Mouse (Mus musculus): ENCODE data around the gene Pdzd4. TPM values are rescaled to one million over a fixed set of nuclear protein-coding genes. Genes with fewer than 3 reads are reported as not detected.

The Pdzd4 gene
- polyA plus RNA-seq, 1 experiment from 2014 or later, result 3.7 TPM

DNA sequence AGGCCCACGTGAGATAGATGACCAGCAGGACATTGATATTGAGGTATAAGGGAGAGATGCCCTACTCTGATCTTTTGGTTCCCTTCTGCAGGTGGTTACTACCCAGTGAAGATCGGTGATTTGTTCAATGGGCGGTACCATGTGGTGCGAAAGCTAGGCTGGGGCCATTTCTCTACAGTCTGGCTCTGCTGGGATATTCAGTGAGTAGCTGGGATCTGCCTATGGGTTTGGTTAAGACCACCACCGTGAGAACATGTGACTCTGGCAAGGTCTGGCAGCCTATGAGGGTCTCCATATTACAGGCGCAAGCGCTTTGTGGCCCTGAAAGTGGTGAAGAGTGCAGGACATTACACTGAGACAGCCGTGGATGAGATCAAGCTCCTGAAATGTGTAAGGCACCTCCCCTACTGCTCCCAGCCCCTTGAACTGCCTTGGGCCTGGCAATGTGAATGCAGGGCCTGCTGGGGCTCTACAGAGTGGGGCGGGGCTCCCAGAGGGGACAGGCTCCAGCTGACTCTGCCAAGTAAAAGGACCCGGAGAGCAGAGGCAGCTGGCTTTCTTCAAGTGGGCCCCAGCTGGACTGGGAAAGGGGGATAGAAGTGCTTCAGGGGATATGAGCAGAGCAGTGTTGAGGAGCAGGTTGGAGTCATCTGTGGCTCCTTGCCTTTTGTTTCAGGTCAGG, 49.8 kb downstream of the Pdzd4 start:
- Histone ChIP-seq H3K27me3 (no peaks in the 10 kb centered on the region), H3K4me3 (no peak overlapping the region), H3K27ac (no peak overlapping the region), H3K36me3 (peaks cover 34% of the 10 kb centered on the region), H3K9me3 (no peaks in the 10 kb centered on the region), H3K4me2 (no peak overlapping the region), H3K4me1 (replicated peaks) (0 out of 2 replicates have a peak, but pooled peaks cover 3% of the 10 kb centered on the region), H3K9ac (no peak overlapping the region)
- ATAC-seq (ENCODE audit: low FRiP score), result peak; percentile 50
- 69% methylated on average over 10 of the region's 10 CpGs for WGBS

GRCm38 (mm10) chrX:73774168-73774760, 50.5 kb downstream of the Pdzd4 start, which contains the start of gene Srpk3:
Srpk3 (plus strand) TSS chrX:73774405.
- no peaks in the 10 kb centered on the region for H3K9me3 ChIP-seq

DNA sequence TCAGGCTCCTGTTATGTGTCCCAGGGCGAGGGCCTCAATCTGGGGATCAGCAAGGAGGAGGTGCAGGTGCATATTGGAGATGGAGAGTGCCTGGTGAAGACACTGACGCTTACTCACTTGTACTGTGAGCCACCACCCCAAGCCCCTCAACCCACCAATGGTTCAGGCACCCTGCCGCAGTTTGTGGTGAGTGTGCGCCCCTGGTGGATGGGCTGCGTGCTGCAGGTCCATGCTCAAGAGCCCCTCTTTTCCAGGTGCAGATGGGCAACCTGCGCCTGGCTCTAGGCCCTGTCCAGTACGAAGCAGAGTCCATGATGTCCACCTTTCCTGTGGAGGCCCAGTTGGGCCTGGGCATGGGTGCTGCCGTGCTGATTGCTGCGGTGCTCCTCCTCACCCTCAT, 57.5 kb downstream of the Pdzd4 start:
- ATAC-seq (ENCODE audit: low FRiP score), result no peak
- 52% methylated on average over 9 of the region's 9 CpGs for WGBS
- Histone ChIP-seq H3K4me1 (replicated peaks) (no peaks in the 10 kb centered on the region), H3K36me3 (no peaks in the 10 kb centered on the region), H3K27me3 (no peaks in the 10 kb centered on the region), H3K9me3 (no peaks in the 10 kb centered on the region), H3K4me2 (no peak overlapping the region), H3K4me3 (no peak overlapping the region), H3K27ac (no peak overlapping the region), H3K9ac (no peak overlapping the region)

More at GRCm38 (mm10) chrX:73774168-73774760, 50.5 kb downstream of the Pdzd4 start, which contains the start of gene Srpk3:
- peak; percentile 29; the same call in 1 of the 2 replicates for ATAC-seq (ENCODE audit: low FRiP score)
- WGBS, result 60% methylated on average over 7 of the region's 9 CpGs
- Histone ChIP-seq H3K4me3 (no peak within 1 kb of the TSS), H3K9ac (no peak within 1 kb of the TSS), H3K4me2 (no peak within 1 kb of the TSS), H3K36me3 (peaks cover 27% of the 10 kb centered on the region), H3K27ac (peak within 1 kb of the TSS; percentile 18; the same call in 1 of the 2 replicates), H3K27me3 (no peaks in the 10 kb centered on the region), H3K4me1 (replicated peaks) (0 out of 2 replicates have a peak, but pooled peaks cover 3% of the 10 kb centered on the region)

DNA sequence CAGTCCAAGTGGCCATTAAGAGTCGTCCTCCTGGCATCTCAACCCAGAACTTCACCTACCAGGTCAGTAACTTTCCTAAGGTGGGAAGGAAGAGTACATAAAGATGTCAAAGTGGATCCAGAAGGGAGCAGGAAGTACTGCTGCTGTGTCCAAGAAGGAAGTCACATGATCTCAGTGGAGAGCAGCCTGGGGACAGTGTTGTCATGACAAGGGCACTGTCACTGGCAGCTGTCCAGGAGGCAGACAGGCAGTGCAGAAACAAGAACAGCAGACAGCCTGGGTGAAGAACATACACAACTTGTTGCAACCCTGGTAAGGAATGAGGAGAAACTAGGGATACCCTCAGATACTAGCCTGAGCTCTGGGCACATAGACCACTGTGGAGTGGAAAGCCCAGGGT, 59.5 kb downstream of the Pdzd4 start:
- no peaks in the 10 kb centered on the region for H3K4me1 ChIP-seq (replicated peaks)
- 75% methylated on average over 1 of the region's 1 CpGs for WGBS
- no peak overlapping the region for H3K27ac ChIP-seq
- no peak overlapping the region for H3K4me3 ChIP-seq
- no peaks in the 10 kb centered on the region for H3K36me3 ChIP-seq
- H3K9ac ChIP-seq, result no peak overlapping the region
- H3K4me2 ChIP-seq, result no peak overlapping the region
- no peak for ATAC-seq (ENCODE audit: low FRiP score)
- H3K9me3 ChIP-seq, result no peaks in the 10 kb centered on the region
- no peaks in the 10 kb centered on the region for H3K27me3 ChIP-seq

DNA sequence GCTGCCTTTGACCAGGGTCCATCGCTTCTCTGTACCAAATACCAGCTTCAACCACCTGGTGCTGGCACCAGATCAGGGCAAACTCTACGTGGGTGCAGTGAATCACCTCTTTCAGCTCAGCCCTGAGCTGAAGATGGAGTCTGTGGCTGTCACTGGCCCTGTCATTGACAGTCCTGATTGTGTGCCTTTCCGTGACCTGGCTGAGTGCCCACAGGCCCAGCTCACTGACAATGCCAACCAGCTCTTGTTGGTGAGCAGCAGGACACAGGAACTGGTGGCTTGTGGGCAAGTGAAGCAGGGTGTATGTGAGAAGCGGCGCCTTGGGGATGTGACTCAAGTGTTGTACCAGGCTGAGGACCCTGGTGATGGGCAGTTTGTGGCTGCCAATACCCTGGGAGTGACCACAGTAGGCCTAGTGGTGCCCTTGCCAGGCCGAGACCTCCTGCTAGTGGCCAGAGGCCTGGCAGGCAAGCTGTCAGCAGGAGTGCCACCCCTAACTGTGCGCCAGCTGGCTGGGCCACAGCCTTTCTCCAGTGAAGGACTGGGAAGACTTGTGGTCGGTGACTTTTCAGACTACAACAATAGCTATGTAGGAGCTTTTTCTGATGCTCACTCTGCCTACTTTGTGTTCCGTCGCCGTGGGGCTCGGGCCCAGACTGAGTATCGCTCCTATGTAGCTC, 66.0 kb downstream of the Pdzd4 start:
- H3K4me3 ChIP-seq, result no peak overlapping the region
- H3K4me1 ChIP-seq (replicated peaks), result no peaks in the 10 kb centered on the region
- 81% methylated on average over 13 of the region's 13 CpGs for WGBS
- H3K36me3 ChIP-seq, result no peaks in the 10 kb centered on the region
- no peaks in the 10 kb centered on the region for H3K27me3 ChIP-seq
- H3K27ac ChIP-seq, result no peak overlapping the region
- H3K4me2 ChIP-seq, result no peak overlapping the region
- no peak overlapping the region for H3K9ac ChIP-seq
- no peaks in the 10 kb centered on the region for H3K9me3 ChIP-seq
- no peak for ATAC-seq (ENCODE audit: low FRiP score)

DNA sequence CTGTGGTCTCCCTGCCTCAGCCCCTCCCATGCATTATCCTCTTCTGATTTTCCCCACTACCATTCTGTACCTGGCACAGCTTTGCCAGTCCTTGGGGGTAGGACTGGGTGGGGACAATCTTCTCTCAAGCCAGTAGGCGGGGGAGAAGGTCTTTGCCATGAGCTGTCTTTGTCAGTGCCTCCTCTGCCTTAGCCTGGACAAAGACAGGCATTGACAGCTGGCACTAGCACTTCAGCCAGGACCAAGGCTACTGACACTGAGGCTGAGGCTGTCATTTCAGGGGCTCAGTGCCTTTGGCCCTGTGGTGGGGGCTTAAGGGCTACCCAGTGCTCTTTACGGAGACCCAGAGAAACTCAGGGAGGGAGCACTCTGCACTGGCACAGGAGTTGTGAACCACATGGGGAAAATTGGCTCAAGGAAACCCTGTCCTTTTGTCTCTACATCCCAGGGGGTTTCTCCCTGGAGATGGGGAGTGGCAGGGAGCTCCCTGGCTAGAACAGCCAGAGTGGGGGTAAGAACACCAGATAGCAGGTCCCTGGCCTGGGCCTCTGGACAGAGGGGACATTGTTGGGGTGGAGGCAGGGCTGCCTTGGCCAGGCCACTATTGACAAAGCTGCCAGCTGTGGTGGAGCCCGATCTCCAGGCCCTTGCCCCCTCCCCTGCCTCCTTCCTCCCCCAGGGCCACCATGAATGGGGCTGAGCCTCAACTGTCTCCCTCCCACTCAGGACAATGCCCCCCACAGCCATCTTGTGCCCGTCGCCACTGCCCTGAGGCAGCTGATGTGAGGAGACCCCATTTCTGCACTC, 68.2 kb downstream of the Pdzd4 start, which contains the start of gene Plxnb3:
Gene Plxnb3, plus strand, starts transcription at position 757 of the 807 bp plus-strand sequence.
- Histone ChIP-seq H3K27ac (no peak within 1 kb of the TSS), H3K4me1 (replicated peaks) (no peaks in the 10 kb centered on the region), H3K9me3 (no peaks in the 10 kb centered on the region), H3K36me3 (no peaks in the 10 kb centered on the region), H3K4me3 (no peak within 1 kb of the TSS), H3K27me3 (no peaks in the 10 kb centered on the region), H3K4me2 (no peak within 1 kb of the TSS), H3K9ac (no peak within 1 kb of the TSS)
- WGBS, result 73% methylated on average over 5 of the region's 5 CpGs
- no peak for ATAC-seq (ENCODE audit: low FRiP score)

- WGBS, result 82% methylated on average over 1 of the region's 1 CpGs
- Histone ChIP-seq H3K9me3 (no peaks in the 10 kb centered on the region), H3K36me3 (no peaks in the 10 kb centered on the region), H3K4me2 (no peak overlapping the region), H3K27me3 (no peaks in the 10 kb centered on the region), H3K4me3 (no peak overlapping the region), H3K4me1 (replicated peaks) (no peaks in the 10 kb centered on the region), H3K27ac (no peak overlapping the region), H3K9ac (no peak overlapping the region)
- ATAC-seq (ENCODE audit: low FRiP score), result no peak
These were observed 75.8 kb downstream of the Pdzd4 start for GRCm38 (mm10) chrX:73748977-73749376.

GRCm38 (mm10) chrX:73744774-73745481, 79.8 kb downstream of the Pdzd4 start:
- Histone ChIP-seq H3K4me1 (replicated peaks) (no peaks in the 10 kb centered on the region), H3K9me3 (no peaks in the 10 kb centered on the region), H3K36me3 (no peaks in the 10 kb centered on the region), H3K27me3 (no peaks in the 10 kb centered on the region), H3K4me3 (no peak overlapping the region), H3K4me2 (no peak overlapping the region), H3K9ac (no peak overlapping the region), H3K27ac (no peak overlapping the region)
- 89% methylated on average over 1 of the region's 1 CpGs for WGBS
- no peak for ATAC-seq (ENCODE audit: low FRiP score)

Other genes with a start within 250 kb of the Pdzd4 start
- gene Dusp9, start 185.6 kb downstream of the Pdzd4 start, polyA plus RNA-seq (2015; fragmentation: Nextera tagmentation; extraction: Ambion mirVana), result 1.1 and 1.2 TPM in 2 replicates
- 107 and 116 TPM in 2 replicates for gene Pnck, start 164.9 kb downstream of the Pdzd4 start, polyA plus RNA-seq (2015; fragmentation: Nextera tagmentation; extraction: Ambion mirVana)
- gene Slc6a8, start 151.8 kb downstream of the Pdzd4 start, polyA plus RNA-seq (2015; fragmentation: Nextera tagmentation; extraction: Ambion mirVana), result 7.0 and 7.3 TPM in 2 replicates
- 128 and 138 TPM in 2 replicates for gene Bcap31, start 108.8 kb downstream of the Pdzd4 start, polyA plus RNA-seq (2015; fragmentation: Nextera tagmentation; extraction: Ambion mirVana)
- 11.1 and 11.2 TPM in 2 replicates for gene Abcd1, start 108.4 kb downstream of the Pdzd4 start, polyA plus RNA-seq (2015; fragmentation: Nextera tagmentation; extraction: Ambion mirVana)
- 0.26 and 0.29 TPM in 2 replicates for gene Plxnb3, start 67.9 kb downstream of the Pdzd4 start, polyA plus RNA-seq (2015; fragmentation: Nextera tagmentation; extraction: Ambion mirVana)
- 1.7 and 2.2 TPM in 2 replicates for gene Srpk3, start 50.6 kb downstream of the Pdzd4 start, polyA plus RNA-seq (2015; fragmentation: Nextera tagmentation; extraction: Ambion mirVana)
- gene Idh3g, start 38.1 kb downstream of the Pdzd4 start, polyA plus RNA-seq (2015; fragmentation: Nextera tagmentation; extraction: Ambion mirVana), result 223 and 228 TPM in 2 replicates
- 147 and 149 TPM in 2 replicates for gene Ssr4, start 37.9 kb downstream of the Pdzd4 start, polyA plus RNA-seq (2015; fragmentation: Nextera tagmentation; extraction: Ambion mirVana)
- gene Avpr2, start 67.1 kb upstream of the Pdzd4 start, polyA plus RNA-seq (2015; fragmentation: Nextera tagmentation; extraction: Ambion mirVana), result 0.09 and 0.17 TPM in 2 replicates
- 77.3 and 84.1 TPM in 2 replicates for gene L1cam, start 71.1 kb upstream of the Pdzd4 start, polyA plus RNA-seq (2015; fragmentation: Nextera tagmentation; extraction: Ambion mirVana)
- 3.4 and 3.8 TPM in 2 replicates for gene Arhgap4, start 96.9 kb upstream of the Pdzd4 start, polyA plus RNA-seq (2015; fragmentation: Nextera tagmentation; extraction: Ambion mirVana)
- 105 and 107 TPM in 2 replicates for gene Naa10, start 97.0 kb upstream of the Pdzd4 start, polyA plus RNA-seq (2015; fragmentation: Nextera tagmentation; extraction: Ambion mirVana)
- gene Renbp, start 105.9 kb upstream of the Pdzd4 start, polyA plus RNA-seq (2015; fragmentation: Nextera tagmentation; extraction: Ambion mirVana), result 12.7 and 14.8 TPM in 2 replicates
- gene Hcfc1, start 141.4 kb upstream of the Pdzd4 start, polyA plus RNA-seq (2015; fragmentation: Nextera tagmentation; extraction: Ambion mirVana), result 50.8 and 52.1 TPM in 2 replicates
- 38.5 and 39.7 TPM in 2 replicates for gene Irak1, start 198.9 kb upstream of the Pdzd4 start, polyA plus RNA-seq (2015; fragmentation: Nextera tagmentation; extraction: Ambion mirVana)